Mouse (Mus musculus) intestine, embryonic 16.5 days (tissue): ENCODE data around the gene Mettl21e. TPM values are rescaled to one million over a fixed set of nuclear protein-coding genes. Genes with fewer than 3 reads are reported as not detected.

Experiments used
- ATAC-seq: fragments of 200-750 bp; cut with Nextera tagmentation; 2 replicates; pipeline ENCODE4 v1.8.0; 2017; ENCODE audit warnings: moderate TSS enrichment, moderate library complexity
- H3K27ac ChIP-seq: fragments of 300-500 bp; sonication (generic); 2 replicates; pipeline ENCODE4 v1.5.1; 2014; ENCODE audit warnings: mild to moderate bottlenecking, low read length
- H3K27me3 ChIP-seq: fragments of 300-500 bp; sonication (generic); replicated peaks from 2 replicates; pipeline ENCODE4 v1.6.1; 2014; ENCODE audit warnings: low read length, control low read depth, mixed read lengths; ENCODE audit not compliant: control insufficient read depth, insufficient read depth
- H3K36me3 ChIP-seq: fragments of 300-500 bp; sonication (generic); 2 replicates; pipeline ENCODE4 v1.6.1; 2014; ENCODE audit warnings: low read length, control low read depth; ENCODE audit not compliant: control insufficient read depth, insufficient read depth
- H3K4me1 ChIP-seq: fragments of 300-500 bp; sonication (generic); 2 replicates; pipeline ENCODE4 v1.6.1; 2014; ENCODE audit warnings: low read length, control low read depth, mixed read lengths; ENCODE audit not compliant: control insufficient read depth, insufficient read depth
- H3K4me2 ChIP-seq: fragments of 300-500 bp; sonication (generic); 2 replicates; pipeline ENCODE4 v1.6.1; 2014; ENCODE audit warnings: low read depth, low read length, control low read depth
- H3K4me3 ChIP-seq: fragments of 300-500 bp; sonication (generic); 2 replicates; pipeline ENCODE4 v1.5.1; 2014; ENCODE audit warnings: mild to moderate bottlenecking, low read length
- H3K9ac ChIP-seq: fragments of 300-500 bp; sonication (generic); 2 replicates; pipeline ENCODE4 v1.6.1; 2014; ENCODE audit warnings: low read depth, low read length
- H3K9me3 ChIP-seq: fragments of 300-500 bp; sonication (generic); 2 replicates; pipeline ENCODE4 v1.6.1; 2016; ENCODE audit warnings: low read length, control low read depth; ENCODE audit not compliant: control insufficient read depth
- WGBS: fragments of 180-500 bp; shearing (Covaris S2); extraction: QIAGEN DNeasy Blood & Tissue Kit; methylation state at CpG from one replicate; pipeline ENCODE4 v1.1.7; 2014; 5-methylcytosine and 5-hydroxymethylcytosine counted together
- polyA plus RNA-seq: library from polyadenylated mRNA; unstranded; fragments of >200 nt; fragmentation: Nextera tagmentation; extraction: Ambion mirVana; gene quantifications from 2 replicates; pipeline ENCODE4 v1.2.1, GENCODE M21; 2015

The Mettl21e gene
- polyA plus RNA-seq, 1 experiment from 2014 or later = not detected

DNA sequence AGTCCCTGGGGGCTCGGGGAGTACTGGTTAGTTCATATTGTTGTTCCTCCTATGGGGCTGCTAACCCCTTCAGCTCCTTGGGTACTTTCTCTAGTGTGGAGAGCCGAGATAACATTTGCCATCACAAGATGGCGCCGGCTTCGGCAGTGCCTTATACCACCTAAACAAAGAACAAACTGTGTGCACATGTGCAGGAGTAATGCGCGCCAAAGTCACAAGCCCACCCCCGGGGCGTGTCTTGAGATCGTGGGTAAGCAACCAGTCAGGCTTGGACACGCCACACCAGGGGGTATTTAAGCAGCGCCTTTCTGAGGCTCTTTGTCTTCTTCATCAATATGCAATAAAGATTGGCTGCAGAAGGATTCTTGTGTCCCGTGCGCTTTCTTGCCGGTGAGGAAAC, 15.9 kb downstream of the Mettl21e start:
- no peak for ATAC-seq
- Histone ChIP-seq H3K4me3 (no peak overlapping the region), H3K4me1 (no peaks in the 10 kb centered on the region), H3K27ac (no peak overlapping the region), H3K27me3 (0 out of 2 replicates have a peak, but pooled peaks cover 4% of the 10 kb centered on the region), H3K4me2 (no peak overlapping the region), H3K36me3 (no peaks in the 10 kb centered on the region), H3K9ac (no peak overlapping the region), H3K9me3 (no peaks in the 10 kb centered on the region)
- WGBS = 89% methylated on average over 15 of the region's 15 CpGs

DNA sequence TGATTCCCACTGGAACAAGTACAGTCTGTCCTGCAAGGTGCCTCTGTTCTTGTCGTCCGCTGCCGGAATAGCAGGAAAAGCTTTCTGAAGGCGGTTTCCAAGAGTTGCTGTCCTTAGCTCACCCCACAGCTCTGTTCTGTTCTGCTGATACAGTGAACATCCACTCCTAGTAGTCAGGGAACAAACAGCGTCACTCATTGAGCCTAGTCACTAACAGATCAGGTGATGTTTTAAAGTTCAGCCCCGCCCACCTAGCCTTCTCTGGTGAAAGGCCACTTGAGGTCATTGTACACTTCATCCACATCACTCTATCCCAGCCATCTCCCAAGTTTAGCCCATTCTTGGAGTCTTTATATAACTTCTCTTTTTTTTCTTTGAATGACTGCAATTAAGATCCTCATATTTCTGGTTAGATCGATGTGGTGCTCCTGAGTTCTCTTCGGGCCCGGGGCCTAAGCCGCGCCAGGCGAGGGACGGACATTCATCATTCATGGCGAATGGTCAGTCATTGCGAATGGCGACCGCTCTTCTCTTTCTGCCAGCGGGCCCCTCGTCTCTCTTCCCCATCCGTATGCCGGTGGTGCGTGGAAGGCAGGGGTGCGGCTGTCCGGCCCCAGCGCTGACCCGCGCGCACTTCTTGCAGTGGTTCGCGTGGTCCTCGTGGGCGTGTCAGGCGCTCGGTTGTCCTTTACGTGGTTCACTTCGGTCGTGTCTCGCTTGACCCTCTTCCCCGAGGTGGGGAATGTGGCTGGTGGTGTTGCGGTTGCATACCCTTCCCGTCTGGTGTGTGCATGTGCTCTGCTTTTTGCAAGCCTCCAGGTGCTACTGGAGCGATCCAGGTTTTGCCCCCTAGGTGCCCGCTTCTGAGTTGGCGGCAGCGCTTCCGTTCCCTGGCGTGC, 20.2 kb downstream of the Mettl21e start:
- H3K4me1 ChIP-seq = no peaks in the 10 kb centered on the region
- H3K4me3 ChIP-seq = peak overlapping the region; percentile 50
- peak overlapping the region; percentile 98 for H3K4me2 ChIP-seq
- WGBS = 18% methylated on average over 47 of the region's 47 CpGs
- ATAC-seq = peak; percentile 93
- no peaks in the 10 kb centered on the region for H3K9me3 ChIP-seq
- no peak overlapping the region for H3K27ac ChIP-seq
- no peaks in the 10 kb centered on the region for H3K36me3 ChIP-seq
- H3K9ac ChIP-seq = peak overlapping the region; percentile 53; the same call in 1 of the 2 replicates
- 0 out of 2 replicates have a peak, but pooled peaks cover 4% of the 10 kb centered on the region for H3K27me3 ChIP-seq

DNA sequence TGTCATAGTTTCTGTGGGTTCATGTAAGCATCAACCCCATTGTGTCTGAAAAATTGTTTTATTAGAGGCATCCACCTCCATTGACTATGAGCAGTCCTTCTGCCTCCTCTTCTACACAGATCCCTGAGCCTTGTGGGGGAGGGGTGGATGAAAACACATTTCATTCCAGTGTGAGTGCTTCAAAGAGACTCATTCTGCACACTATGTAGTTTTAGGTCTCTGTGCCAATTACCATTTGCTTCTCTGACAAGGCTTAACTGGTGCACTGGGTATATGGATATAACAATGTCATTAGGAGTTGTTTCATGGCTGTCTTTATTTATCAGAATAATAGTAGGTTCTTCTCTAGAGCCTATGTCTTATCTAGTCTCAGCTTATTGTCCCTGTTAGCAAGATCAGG, 32.4 kb downstream of the Mettl21e start:
- H3K27me3 ChIP-seq = no peaks in the 10 kb centered on the region
- no peaks in the 10 kb centered on the region for H3K36me3 ChIP-seq
- no peak overlapping the region for H3K27ac ChIP-seq
- H3K4me3 ChIP-seq = no peak overlapping the region
- no peak for ATAC-seq
- H3K9ac ChIP-seq = no peak overlapping the region
- no peak overlapping the region for H3K4me2 ChIP-seq
- H3K9me3 ChIP-seq = no peaks in the 10 kb centered on the region
- no peaks in the 10 kb centered on the region for H3K4me1 ChIP-seq

DNA sequence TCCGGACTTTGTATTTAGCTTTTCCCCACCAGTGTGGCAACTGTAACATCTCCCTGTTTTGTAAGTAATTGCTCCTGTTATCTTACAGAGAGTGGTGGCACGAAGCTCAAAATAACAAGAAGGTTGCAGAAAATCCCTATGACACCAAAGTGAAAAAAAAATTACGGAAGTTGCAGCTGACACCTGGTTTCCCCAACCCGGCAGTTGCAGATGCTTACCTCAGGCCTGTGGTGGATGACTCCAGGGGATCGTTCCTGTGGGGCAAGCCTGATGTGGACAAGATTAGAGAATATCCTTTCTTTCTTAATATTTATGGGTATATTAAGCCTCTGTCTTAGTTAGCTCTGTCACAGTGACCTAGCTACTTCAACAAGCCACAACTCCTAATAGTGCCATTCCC, 40.7 kb downstream of the Mettl21e start:
- H3K27ac ChIP-seq = no peak overlapping the region
- peaks cover 14% of the 10 kb centered on the region for H3K36me3 ChIP-seq
- ATAC-seq = no peak
- H3K4me1 ChIP-seq = no peaks in the 10 kb centered on the region
- no peak overlapping the region for H3K4me3 ChIP-seq
- H3K9me3 ChIP-seq = no peaks in the 10 kb centered on the region
- H3K27me3 ChIP-seq = no peaks in the 10 kb centered on the region
- no peak overlapping the region for H3K9ac ChIP-seq
- 91% methylated on average over 5 of the region's 5 CpGs for WGBS
- no peak overlapping the region for H3K4me2 ChIP-seq

DNA sequence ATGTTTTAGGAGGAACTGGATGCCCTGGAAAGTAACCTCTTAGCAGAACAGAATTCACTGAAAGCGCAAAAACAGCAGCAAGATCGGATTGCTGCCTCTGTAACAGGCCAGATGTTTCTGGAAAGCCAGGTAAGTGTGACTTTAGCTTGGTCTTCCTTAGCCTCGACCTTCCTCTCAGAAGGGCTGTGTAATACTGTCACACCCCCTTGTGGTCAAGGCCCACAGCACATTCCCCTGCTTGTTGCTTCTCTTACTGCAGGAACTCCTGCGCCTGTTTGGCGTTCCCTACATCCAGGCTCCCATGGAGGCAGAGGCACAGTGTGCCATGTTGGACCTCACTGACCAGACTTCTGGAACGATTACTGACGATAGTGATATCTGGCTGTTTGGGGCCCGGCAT, 44.9 kb downstream of the Mettl21e start:
- 85% methylated on average over 8 of the region's 8 CpGs for WGBS

DNA sequence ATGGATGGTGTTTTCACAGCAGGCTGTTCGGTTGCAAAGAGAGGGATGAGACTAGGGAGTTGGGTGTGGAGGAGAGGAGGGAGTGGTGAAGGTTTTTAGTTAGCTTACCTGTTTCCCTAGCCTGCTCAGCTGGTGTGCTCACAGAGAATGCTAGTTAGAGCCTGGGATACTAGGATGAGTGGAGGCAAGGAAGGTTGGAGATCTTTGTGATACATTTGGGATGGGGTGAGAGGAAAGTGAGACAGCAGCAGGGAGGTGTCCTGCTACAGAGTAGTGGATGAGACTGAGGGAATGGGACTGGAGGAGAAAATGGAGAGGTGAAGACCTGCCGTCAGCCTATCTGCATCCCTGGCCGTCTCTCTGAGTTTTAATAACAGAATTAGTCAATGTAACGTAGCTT, 46.1 kb downstream of the Mettl21e start:
- WGBS = 93% methylated on average over 4 of the region's 4 CpGs
- Histone ChIP-seq H3K9me3 (peaks cover 3% of the 10 kb centered on the region), H3K4me3 (no peak overlapping the region), H3K4me1 (no peaks in the 10 kb centered on the region), H3K4me2 (no peak overlapping the region), H3K36me3 (peaks cover 14% of the 10 kb centered on the region), H3K27ac (no peak overlapping the region), H3K27me3 (no peaks in the 10 kb centered on the region), H3K9ac (no peak overlapping the region)
- no peak for ATAC-seq

More for the DNA sequence above, 44.9 kb downstream of the Mettl21e start:
- no peaks in the 10 kb centered on the region for H3K4me1 ChIP-seq
- H3K4me2 ChIP-seq = no peak overlapping the region
- H3K9me3 ChIP-seq = peaks cover 3% of the 10 kb centered on the region; the same call in 1 of the 2 replicates
- no peak for ATAC-seq
- no peak overlapping the region for H3K9ac ChIP-seq
- H3K27me3 ChIP-seq = no peaks in the 10 kb centered on the region
- H3K27ac ChIP-seq = no peak overlapping the region
- no peak overlapping the region for H3K4me3 ChIP-seq
- peaks cover 10% of the 10 kb centered on the region for H3K36me3 ChIP-seq

DNA sequence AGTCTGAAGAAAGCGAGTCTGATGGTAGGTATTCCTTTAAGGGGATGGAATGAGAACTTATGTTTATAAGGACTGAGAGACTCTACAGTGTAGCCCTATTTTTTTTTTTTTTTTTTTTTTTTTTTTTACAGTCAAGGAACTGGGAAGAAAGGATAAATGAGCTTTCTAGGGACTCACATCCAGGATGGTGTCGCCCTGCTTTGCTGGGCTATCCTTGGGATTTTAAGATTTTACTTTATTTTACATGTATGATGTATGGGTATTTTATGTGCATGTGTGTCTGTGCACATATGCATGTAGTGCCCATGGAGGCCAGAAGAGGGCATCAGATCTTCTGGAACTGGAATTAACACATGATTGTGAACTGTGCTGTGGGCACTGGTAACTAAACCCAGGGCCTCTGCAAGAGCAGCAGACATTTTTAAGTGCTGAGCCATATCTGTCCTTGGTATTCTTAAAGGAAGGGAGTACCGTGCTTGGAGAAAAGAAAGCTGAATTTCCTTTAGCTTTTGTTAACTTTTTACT, 50.8 kb downstream of the Mettl21e start:
- H3K27me3 ChIP-seq = no peaks in the 10 kb centered on the region
- H3K9me3 ChIP-seq = peaks cover 3% of the 10 kb centered on the region
- no peak overlapping the region for H3K9ac ChIP-seq
- H3K27ac ChIP-seq = no peak overlapping the region
- H3K4me3 ChIP-seq = no peak overlapping the region
- no peak for ATAC-seq
- no peak overlapping the region for H3K4me2 ChIP-seq
- peaks cover 14% of the 10 kb centered on the region for H3K36me3 ChIP-seq
- 92% methylated on average over 3 of the region's 3 CpGs for WGBS
- no peaks in the 10 kb centered on the region for H3K4me1 ChIP-seq

DNA sequence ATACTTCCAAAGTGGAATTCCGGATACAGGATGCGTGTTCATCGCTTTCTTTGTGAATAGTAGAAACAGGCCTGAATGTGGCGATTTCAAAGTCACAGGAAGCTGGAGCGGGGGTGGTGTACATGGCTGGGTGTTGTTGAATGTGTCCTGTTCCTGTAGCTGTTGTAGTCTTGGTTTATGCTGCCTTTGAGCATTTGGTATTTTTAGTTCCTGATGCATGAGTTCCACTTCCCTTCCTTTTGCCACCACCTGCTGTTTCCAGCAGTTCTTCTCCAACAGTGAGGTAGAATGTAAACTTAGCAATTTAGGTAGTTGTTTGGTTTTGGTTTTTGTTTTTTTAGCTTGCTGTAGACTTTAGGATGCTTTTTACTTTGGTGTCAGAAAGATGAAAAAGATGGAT, 56.4 kb downstream of the Mettl21e start:
- no peak overlapping the region for H3K4me3 ChIP-seq
- no peak overlapping the region for H3K27ac ChIP-seq
- no peak overlapping the region for H3K4me2 ChIP-seq
- H3K4me1 ChIP-seq = no peaks in the 10 kb centered on the region
- ATAC-seq = no peak
- H3K9me3 ChIP-seq = no peaks in the 10 kb centered on the region; the same call in 1 of the 2 replicates
- H3K36me3 ChIP-seq = peaks cover 17% of the 10 kb centered on the region
- WGBS = 94% methylated on average over 5 of the region's 5 CpGs
- no peaks in the 10 kb centered on the region for H3K27me3 ChIP-seq
- no peak overlapping the region for H3K9ac ChIP-seq

DNA sequence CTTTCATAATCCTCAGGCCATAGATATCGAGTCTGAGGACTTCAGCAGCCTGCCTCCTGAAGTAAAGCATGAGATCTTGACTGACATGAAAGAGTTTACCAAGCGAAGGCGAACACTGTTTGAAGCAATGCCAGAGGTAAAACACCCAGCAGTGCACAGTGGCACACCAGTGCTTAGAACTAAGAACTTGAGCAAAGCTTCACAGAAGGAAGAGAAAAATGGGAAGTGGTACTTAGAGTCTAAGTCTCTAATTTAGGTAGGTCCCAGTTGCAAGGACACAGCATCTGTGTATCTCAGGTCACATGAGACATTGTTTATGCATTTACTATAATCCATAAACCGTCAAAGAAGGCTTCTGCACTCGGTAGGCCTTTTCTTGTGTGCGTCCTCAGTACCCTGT, 56.9 kb downstream of the Mettl21e start:
- H3K36me3 ChIP-seq = peaks cover 12% of the 10 kb centered on the region; the same call in 1 of the 2 replicates
- WGBS = 90% methylated on average over 6 of the region's 6 CpGs
- ATAC-seq = no peak

More for the DNA sequence above, 56.9 kb downstream of the Mettl21e start:
- no peak overlapping the region for H3K27ac ChIP-seq
- no peak overlapping the region for H3K4me3 ChIP-seq
- H3K4me1 ChIP-seq = no peaks in the 10 kb centered on the region
- no peak overlapping the region for H3K9ac ChIP-seq
- H3K27me3 ChIP-seq = no peaks in the 10 kb centered on the region
- no peaks in the 10 kb centered on the region for H3K9me3 ChIP-seq
- H3K4me2 ChIP-seq = no peak overlapping the region
